Mouse (Mus musculus) mouse trophoblast stem cell (cell line): Measurements from ENCODE around the gene Dnah14.

ENCODE experiments used
- in situ Hi-C, 2 experiments: fragments of 300-500 bp; cut with MseI, MboI; formaldehyde crosslinking; loops; 2 replicates in 1 of 2; 3 replicates in 1 of 2; pipeline ENCODE4 v1.15.1; 2025

Gene Dnah14

DNA sequence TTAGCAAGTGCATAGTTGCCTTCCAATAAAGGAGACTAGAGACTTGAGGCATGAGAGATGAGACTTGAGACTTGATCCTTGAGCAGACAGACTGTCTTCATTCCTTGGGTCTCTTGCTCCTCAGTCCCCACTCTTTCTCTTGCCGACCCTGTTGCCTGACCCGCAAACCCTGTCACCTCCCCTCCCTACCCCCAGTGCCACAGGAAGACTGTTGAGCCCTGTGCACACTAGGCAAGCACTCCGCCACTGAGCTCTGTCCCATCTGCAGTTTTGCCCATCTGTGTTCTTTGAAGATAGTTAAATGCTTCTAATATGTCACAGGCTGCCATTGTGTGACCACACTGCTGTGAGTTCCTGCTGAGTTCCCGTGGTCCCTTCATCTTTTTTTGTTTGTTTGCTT lies 23.0 kb downstream of the Dnah14 start:
- in situ Hi-C loops, result no loop called here

DNA sequence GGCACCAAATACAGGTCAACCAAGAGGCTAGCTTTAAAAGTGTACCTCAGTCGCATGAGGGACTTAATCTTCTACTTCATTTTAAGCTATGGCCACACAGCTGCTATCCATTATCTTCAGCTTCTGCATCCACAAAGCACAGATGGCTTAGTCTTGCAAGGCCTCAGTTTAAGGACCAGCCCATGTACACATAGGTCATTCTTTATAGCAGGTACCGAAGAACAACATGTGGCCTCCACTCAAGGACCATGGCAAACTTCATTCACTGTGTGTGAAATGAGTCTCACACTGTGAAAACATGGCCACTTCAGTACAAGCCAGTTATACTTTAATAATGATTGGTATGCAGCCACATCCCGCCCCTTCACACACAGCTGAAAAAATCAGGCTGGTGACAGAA lies 34.8 kb downstream of the Dnah14 start:
- in situ Hi-C loops, result no loop called here

- in situ Hi-C loops, result no loop called here
Observed at GRCm38 (mm10) chr1:181615866-181616491, 39.6 kb downstream of the Dnah14 start.

- in situ Hi-C loops, result no loop called here
Observed at GRCm38 (mm10) chr1:181617332-181617731, 41.0 kb downstream of the Dnah14 start.

DNA sequence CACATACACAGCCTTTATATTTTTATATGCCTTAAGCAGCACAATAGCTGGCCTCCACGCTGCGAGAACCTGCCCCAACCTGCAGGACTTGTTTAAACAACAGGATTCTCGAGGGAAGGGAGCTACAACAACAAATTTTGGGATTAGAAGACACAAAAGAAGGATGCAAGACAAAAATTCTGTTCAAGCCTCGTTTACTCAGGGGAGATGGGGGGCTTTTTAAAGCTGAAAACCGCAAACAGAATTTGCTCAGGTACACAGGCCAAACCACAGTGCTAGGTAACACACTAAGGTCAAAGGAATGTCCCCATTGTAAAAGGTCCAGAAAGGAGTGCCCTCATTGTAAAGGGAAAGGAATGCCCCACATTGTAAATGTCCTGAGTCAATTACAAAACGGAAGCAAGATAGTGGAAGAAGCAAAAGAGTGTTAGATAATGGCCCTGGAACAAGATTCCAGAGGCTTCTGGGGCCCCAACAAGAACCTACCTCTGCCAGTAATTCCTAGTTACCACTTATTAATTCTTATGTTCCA lies 46.9 kb downstream of the Dnah14 start:
- in situ Hi-C loops, result loop anchor here in 1 of 2 experiments (10.0 kb wide), 1 partner anchor 1168 kb away; no protein-coding TSS in a partner anchor

DNA sequence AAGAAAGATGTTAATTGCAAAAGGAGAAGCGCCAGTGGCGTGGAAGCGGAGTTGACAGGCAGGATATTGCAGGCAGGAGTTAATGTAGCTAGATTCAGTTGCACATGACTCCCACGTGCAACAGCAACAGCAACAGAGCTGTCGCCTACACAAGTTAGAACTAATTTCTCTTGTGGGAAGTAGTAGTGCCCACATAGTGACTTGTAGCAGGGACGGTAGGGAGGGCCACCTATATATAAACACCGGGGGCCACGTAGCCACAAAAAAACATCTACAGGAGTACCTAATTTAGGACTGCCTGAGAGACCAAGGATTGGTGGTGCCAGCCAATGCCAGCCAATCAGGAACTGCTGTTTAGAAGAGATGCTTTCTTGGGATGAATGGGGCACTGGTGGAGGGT lies 48.5 kb downstream of the Dnah14 start:
- in situ Hi-C loops, result loop anchor here (5.0 to 10.0 kb wide), 2 partner anchors 1168 to 1170 kb away; no protein-coding TSS in a partner anchor

GRCm38 (mm10) chr1:181628276-181628675 lies 51.9 kb downstream of the Dnah14 start:
- in situ Hi-C loops, result loop anchor here (5.0 to 10.0 kb wide), 2 partner anchors 1171 to 1173 kb away; no protein-coding TSS in a partner anchor

- in situ Hi-C loops, result no loop called here
Observed at GRCm38 (mm10) chr1:181631371-181631770, 55.0 kb downstream of the Dnah14 start.

DNA sequence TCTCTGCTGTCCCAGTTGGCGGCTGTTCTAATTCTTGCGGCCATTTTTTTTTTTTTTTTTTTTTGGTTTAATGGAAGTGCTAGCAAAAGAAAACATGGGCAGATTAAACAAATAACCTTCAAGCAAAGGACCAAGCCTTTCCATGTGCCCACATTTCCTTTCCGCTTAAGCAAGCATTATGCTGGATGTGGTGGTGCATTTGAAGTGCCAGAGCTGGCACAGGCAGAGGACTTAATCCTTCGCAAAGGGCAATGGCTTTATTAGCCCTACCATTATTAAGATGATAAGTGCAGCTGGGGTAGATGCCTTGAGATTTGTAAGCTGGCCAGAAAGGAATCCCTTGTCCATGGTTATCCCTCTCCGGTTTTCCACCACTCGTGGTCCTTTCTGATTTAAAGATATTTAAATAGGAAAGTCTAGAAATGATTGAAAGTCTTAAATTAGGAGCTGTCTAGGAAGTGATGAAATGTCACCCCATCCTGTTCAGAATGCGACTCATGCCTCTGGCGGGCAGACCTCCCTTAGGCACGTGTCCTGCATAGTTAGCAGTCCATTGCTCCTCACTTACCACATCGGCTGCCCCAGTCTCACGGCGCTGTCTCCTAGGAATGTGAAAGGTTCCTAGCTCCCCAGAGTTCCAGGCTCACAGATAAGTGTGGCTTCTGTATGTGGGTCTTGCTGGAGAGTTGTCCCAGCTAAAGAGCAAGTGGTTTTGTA lies 61.8 kb downstream of the Dnah14 start:
- in situ Hi-C loops, result no loop called here

GRCm38 (mm10) chr1:181640383-181640782 lies 64.0 kb downstream of the Dnah14 start:
- in situ Hi-C loops, result no loop called here

- in situ Hi-C loops, result no loop called here
Observed at GRCm38 (mm10) chr1:181647467-181647866, 71.1 kb downstream of the Dnah14 start.

DNA sequence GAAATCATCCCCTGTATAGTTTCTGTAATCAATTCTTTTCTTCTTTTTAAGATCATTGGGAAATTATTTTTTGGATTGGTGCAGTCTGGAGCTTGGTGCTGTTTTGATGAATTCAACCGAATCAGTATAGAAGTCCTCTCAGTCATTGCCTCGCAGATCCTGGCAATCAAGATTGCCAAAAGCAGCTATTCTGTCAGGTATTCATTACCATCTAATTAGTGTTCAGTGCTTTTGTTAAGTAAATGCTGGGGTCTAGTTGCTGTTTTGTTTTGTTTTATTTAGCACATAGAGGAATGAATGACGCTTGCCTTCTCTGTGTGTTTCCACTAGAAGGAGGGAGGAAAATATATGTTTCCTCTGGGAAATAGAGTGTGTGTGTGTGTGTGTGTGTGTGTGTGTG lies 77.1 kb downstream of the Dnah14 start:
- in situ Hi-C loops, result no loop called here

- in situ Hi-C loops, result no loop called here
Observed at GRCm38 (mm10) chr1:181656421-181656820, 80.1 kb downstream of the Dnah14 start.

DNA sequence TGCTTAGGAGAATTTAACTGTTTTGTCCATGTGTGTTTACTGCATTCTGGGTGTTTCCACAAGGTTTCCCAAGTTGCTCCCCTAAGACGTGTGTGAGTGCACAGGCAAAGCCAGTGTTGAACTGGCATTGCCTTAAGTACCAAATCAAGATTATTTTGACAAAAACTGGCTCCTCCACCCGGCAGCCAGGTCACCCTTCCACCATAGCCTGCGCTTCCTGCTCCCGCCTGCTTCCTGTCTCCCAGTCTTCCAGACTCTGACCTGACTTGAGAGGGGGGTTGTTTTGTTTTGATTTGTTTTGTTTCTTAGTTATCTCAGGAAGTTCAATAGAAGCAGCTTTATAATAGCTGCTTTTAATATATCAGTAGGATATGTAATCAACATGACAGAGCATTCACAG lies 90.4 kb downstream of the Dnah14 start:
- in situ Hi-C loops, result no loop called here

DNA sequence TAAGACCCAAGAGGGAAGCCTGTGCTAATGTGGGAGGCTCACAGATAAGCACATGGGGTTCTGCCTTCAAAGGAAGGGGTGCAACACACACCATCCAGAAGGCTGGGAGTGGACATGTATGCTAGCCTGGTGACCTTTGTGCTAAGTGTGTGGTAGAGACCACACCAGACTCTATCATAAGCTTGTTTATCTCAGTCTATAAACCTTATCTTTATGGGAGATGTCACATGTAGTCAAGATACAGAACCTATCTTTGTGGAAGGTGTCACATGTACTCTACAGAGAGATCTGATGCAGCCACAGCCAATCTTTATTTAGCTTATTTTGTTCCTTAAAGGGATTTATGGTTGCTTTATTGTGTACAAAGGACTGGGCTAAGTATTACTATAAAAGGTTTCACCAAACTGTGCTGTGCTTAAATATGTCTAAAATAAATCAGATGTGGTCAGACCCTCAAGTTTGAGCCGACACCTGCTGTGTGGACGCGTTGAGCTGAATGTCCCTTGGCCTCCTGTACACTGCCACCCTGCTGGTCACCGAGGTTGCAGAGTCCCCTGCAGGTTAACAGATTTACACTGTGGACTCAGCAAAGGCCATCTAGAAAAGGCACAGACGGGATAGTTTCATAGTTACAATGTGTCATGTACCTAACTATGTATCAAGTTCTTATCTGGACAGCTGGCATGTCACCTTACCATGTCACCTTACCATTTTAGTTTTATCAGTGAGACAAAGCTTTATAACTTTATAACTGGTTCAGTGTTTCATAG lies 118.6 kb downstream of the Dnah14 start:
- in situ Hi-C loops, result no loop called here

DNA sequence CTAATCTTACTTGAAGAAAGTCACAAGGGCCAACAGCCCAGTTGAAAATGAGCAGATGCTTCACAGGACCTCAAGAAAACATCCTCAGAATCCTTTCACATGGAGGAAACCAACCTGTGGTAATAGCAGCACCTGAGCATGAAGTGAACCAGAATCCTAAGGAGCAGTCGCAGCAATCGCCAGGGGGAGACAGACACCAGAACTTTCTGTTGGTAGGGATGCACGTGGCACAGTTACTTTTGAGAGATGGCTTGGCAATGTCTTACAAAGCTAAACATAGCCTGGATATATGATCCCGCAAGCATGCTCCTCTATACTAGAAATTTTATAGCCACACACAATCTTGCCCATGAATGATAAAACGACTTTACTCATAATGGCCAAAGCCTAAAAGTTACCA lies 152.3 kb downstream of the Dnah14 start:
- in situ Hi-C loops, result loop anchor here in 1 of 2 experiments (10.0 kb wide), 1 partner anchor 156 kb away; no protein-coding TSS in a partner anchor

GRCm38 (mm10) chr1:181733517-181733916 lies 157.2 kb downstream of the Dnah14 start:
- in situ Hi-C loops, result no loop called here

DNA sequence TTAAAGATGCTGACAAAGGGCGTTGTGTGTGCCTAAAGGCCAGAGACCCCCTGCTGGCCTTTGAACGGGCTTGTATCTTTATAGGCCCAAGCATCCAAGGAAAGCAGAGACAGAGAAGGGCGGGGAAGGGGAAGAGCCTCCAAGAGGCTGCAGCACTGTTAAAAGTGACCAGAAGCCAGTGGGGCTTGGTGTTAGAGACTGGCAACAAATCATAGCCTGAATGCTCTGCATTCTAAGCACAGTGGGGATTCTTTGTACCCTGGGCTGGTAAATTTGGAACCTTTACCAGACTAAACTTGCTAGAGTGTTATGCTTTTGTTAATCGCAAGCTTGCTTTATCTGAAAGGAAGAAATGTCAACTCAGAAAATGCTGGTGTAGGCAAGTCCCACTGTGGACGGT lies 163.9 kb downstream of the Dnah14 start:
- in situ Hi-C loops, result no loop called here

- in situ Hi-C loops, result no loop called here
Observed at GRCm38 (mm10) chr1:181742251-181742885, 166.0 kb downstream of the Dnah14 start.

GRCm38 (mm10) chr1:181769392-181769791 lies 193.0 kb downstream of the Dnah14 start:
- in situ Hi-C loops, result no loop called here

- in situ Hi-C loops, result no loop called here
Observed at GRCm38 (mm10) chr1:181771871-181772270, 195.5 kb downstream of the Dnah14 start.

DNA sequence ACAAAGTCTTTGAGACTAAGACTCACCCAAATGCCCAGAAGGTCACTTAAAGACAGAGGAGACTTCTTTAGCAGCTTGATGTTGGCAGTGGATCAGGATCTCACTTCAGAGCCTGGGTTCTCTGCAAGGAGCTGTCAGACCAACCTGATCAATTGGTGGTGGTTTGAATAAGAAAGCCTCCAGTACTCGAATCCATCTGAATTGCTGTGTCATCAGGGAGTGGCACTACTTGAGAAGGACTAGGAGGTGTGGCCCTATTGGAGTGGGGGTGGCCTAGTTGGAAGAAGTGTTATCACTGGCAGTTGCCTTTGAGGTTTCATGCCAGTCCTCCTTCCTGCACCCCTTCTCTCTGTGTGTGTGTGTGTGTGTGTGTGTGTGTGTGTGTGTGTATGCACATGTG lies 200.2 kb downstream of the Dnah14 start:
- in situ Hi-C loops, result no loop called here
